Mouse (Mus musculus): Measurements from ENCODE around the gene Podxl2.

DNA sequence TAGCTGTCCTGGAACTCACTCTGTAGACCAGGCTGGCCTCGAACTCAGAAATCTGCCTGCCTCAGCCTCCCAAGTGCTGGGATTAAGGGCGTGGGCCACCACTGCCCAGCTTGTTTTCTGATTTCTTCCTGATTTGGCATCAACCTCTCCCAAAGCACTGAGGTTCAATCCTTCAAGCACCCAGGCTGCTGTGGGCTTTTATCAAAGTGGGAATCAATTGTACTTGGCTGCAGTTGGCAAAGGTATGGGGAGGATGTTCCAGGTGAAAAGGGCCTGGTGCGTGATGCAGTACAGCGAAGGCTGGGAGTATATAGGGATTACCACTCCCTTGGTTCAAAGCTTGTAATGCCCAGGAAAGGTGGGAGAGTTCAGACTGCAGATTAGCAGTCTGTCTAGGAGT, 24.2 kb upstream of the Podxl2 start:
- TF ChIP-seq CTCF (IDR thresholded peaks at IDR 0.05; ENCODE audit: low read depth) (no peak), EP300 (IDR thresholded peaks at IDR 0.05; ENCODE audit: low read depth) (no peak)
